Mouse (Mus musculus) embryonic stem cell, embryonic (primary cell): ENCODE data around the gene Nr2c1.

ENCODE experiments used
- CTCF ChIA-PET, 4 experiments: fragments of 300-600 bp in 2 of 4; fragments of 350-600 bp in 2 of 4; sonication (Branson Sonifier 250); formaldehyde crosslinking; loops; one replicate each; lab custom pipeline; 2022; ENCODE audit warnings: inconsistent platforms in 2 of 4; lab: Charles Lee
- POLR2A ChIA-PET, 4 experiments: fragments of 300-600 bp in 2 of 4; fragments of 350-600 bp in 2 of 4; sonication (Branson Sonifier 250); formaldehyde crosslinking; loops; one replicate each; lab custom pipeline; 2022; ENCODE audit warnings: antibody characterized with exemption in 4 of 4, inconsistent platforms in 1 of 4; lab: Charles Lee

Nr2c1 gene

DNA sequence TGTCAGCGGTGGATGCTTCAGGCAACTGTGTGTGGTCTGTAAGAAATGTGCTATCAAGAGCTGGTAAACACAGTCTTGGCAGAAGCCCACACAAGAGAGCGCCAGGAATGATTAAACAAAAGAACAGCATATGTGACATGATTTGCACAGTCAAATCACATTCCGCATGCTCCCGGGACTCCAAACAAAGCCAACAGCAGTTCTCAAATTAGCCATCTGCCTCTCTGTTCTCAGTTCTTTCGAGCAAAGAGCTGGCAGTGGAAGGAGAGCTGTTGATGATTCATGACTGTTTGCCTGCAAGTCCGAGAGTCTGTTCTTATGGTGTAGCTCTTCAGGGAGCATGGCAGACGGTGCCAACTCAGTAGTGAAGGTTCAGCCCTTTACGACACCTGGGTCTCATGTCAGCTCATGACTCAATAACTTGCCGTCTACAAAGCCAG, 18.1 kb upstream of the Nr2c1 start:
- ChIA-PET CTCF (no interaction called here), POLR2A (interaction anchor here in 1 of 4 experiments (0.5 kb wide), 1 partner anchor 97 kb away, joined by 3 read pairs; no protein-coding TSS in a partner anchor)

DNA sequence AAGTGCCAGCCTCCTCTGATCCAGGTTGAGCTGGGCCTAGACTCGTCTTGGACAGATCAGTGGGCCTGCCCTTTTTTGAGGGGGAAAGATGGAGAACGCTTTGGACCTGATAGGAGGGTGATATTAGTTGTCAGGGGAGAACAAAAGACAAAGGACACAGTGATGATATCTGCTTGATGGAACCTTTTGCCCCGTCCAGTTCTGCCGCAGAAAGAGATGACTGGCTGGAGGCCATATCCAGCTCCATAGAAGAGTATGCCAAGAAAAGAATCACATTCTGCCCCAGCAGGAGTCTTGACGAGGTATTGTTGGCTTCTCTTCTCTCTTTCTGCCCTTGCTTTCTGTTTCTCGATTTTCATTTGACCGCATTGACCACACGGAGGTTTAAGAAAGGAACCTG, 14.7 kb upstream of the Nr2c1 start:
- POLR2A ChIA-PET: interaction anchor here in 1 of 4 experiments (1.5 to 1.6 kb wide), 2 partner anchors 15 to 29 kb away, joined by 3 read pairs; partner anchors contain the start of gene Nr2c1

DNA sequence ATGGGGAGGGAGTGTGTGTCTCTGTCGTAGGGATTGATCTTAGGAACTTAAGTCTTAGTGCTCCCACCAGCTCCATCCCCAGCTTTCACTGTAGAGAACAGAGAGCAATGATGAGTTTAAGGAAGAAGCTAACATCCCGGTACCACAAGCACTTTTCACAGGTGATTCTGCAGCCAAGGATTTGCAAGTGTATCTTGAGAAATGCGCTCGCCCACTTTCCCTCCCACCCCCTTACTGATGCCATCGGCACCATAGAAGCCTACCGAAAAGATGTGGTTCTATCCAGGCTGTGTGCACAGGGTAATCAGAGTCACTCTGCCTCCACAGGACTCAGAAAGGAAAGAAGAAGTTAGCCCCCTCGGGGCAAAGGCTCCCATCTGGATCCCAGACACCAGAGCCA, 14.1 kb upstream of the Nr2c1 start:
- POLR2A ChIA-PET: interaction anchor here in 1 of 4 experiments (1.0 to 1.6 kb wide), 3 partner anchors 15 to 144 kb away, joined by 3 read pairs; partner anchors contain the start of gene Nr2c1
- CTCF ChIA-PET: no interaction called here

More for the DNA sequence above, 14.7 kb upstream of the Nr2c1 start:
- CTCF ChIA-PET: no interaction called here

DNA sequence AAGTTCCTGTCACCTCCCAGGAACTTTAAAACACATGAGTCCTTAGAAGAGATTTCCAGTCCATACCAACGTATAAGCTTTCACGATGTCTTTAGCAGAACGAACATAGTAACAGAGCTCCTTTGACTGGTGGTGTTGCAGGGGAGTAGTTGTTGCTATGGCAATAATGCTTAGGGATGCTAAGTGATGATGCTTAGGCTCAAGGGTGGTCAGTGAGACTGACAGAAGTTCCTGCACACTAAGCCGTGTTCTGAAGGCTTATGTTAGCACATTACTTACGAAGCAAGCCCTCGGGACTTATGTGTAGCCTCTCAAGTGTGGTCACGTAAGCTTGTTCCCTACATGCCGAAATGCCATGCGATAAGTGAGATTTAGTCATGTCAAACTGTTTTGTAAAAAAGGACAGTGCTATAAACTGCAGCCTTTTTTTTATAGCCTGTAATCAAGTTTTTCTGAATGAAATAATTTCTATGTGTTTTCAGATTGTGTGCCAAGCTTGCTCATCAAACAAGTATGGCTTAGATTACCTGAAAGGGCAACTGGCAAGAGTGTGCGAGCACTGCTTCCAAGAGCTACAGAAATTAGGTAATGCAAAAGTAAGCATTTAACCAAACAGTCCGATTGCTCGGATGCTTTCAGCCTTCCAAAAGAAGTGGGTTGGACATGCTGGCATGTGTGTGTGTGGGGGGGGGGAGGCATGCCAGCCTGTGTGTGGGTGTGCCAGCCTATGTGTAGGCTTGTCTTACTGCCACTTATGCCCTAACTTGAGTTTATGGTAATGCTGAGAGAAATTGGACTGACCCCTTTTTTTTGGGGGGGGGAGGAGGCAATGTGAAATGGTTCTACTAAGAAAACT, 13.1 kb upstream of the Nr2c1 start:
- ChIA-PET POLR2A (interaction anchor here in 1 of 4 experiments (0.6 to 1.6 kb wide), 5 partner anchors 13 to 715 kb away, joined by 3 read pairs; partner anchors contain the start of gene Nr2c1), CTCF (interaction anchor here in 1 of 4 experiments (0.6 to 0.7 kb wide), 2 partner anchors 11 to 261 kb away, joined by 3 to 15 read pairs; no protein-coding TSS in a partner anchor)

DNA sequence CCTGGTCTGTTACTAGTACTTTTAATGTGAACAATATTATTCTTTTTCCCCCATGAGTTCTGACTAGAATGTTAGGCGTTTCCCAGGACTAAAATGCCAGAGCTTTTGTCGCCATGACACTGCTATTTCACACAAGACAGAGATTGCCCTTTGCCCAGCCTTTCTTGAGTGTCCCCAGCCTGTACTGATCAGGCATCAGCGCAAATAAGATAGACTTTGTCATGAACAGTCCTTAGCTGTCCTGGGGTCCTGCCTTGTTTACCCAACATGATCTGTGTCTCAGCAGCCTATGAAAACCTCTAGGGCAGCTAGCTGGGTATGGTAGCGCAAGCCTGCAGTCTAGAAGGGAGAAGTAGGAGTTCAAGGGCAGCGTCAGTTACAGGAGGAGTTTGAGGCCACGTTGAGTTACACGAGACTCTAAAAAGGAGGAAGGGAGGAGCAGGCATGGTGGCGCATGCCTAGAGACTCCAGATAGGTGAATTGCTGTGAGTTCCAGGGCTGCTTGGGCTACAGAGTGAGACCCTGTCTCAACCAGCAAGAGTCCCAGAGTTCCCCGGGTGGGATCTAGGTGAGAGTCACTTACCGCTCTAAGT, 8.8 kb upstream of the Nr2c1 start:
- ChIA-PET POLR2A (no interaction called here), CTCF (no interaction called here)

DNA sequence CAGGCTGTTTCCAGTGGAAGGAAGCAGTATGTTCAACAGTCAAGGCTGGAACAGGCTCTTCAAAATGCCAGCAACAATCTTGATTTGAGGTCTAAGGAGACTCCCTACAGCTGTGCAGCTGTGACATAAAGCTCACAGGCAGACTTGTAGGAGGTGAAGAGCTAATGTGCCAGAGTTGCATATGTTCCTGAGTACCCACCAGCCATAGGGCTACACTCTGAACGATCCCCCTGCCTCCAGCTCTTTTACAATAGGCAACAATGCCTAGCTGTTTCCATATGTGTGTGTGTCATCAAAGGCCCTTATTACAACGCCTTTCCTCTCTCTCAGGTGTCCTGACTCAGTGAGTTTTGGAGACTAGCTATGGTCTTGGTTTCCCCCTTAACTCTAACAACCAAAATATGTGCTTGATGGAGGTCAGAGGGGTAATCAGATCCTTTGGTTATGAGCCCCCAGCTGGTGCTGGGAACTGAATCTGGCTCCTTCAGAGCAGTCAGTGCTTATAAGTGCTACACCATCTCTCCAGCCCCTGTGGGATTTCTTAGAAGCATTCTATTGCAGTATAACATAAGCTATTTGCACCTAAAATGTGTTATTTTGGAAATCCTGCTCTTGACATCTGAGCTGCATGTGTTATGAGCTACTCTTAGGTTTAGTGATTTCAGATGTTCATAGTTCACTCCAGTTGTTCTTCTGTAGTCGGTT, 7.4 kb upstream of the Nr2c1 start:
- ChIA-PET CTCF (no interaction called here), POLR2A (interaction anchor here in 2 of 4 experiments (0.6 to 1.0 kb wide), 2 partner anchors 24 to 105 kb away, joined by 3 read pairs; no protein-coding TSS in a partner anchor)

DNA sequence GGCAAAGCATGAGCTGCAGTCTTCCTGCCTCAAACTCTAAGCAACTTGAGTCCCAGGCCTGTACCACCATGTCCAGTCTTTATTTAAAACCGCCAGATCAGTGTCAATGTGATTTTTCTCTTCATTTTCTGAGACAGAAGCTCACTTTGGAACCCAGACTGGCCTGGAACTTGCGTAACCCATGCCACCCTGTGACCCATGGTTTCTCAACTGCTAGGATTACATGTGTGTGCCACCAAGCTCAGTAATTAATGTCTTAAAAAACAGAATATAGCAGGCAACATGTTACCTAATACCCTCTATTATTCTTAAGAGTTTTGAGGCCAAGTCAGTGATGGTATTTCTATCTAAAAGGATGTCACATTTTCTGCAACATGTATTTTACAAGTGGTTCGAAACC, 5.4 kb upstream of the Nr2c1 start:
- CTCF ChIA-PET: interaction anchor here in 1 of 4 experiments (0.6 kb wide), 1 partner anchor 299 kb away, joined by 5 read pairs; no protein-coding TSS in a partner anchor
- POLR2A ChIA-PET: interaction anchor here in 1 of 4 experiments (0.7 to 1.7 kb wide), 3 partner anchors 10 to 51 kb away, joined by 4 read pairs; no protein-coding TSS in a partner anchor

DNA sequence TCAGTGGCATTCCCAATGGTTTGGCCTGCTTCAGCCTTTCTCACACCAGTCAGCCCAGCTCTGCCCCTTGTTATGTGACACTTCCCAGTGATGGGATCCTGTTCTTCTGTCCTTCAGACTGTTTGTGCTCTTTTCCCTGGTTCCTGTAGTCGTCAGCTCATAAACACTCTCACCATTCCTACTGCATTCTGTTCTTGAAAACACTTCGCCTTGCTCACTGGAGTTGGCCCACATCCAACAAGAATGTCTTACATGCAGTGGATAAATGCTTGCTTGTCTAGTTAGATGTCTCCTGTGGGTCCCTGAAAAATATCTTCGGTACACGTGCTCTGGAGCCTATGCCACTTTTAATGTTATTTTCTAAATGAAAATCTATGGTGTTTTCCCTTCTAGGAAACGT, 3.2 kb upstream of the Nr2c1 start:
- CTCF ChIA-PET: interaction anchor here in 1 of 4 experiments (0.5 kb wide), 1 partner anchor 76 kb away, joined by 3 read pairs; no protein-coding TSS in a partner anchor
- POLR2A ChIA-PET: no interaction called here

DNA sequence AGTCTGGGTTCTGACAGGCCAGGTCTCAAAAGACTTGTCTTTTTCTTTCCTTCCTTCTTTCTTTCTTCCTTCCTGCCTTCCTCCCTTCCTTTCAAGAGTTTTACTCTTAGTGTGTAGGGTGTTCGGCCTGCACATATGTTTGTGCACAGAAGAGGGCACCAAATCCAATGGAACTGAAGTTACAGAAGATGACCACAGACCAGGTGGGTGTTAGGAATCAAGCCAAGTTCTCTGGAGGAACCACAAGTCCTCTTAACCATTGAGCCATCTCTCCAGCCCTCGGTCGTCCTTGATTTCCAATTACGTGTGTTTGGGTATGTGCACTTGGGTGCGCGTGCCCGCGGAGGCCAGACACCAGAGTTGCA, 450 bp upstream of the Nr2c1 start:
- ChIA-PET CTCF (interaction anchor here (0.5 to 1.5 kb wide), 9 partner anchors 11 to 1418 kb away, joined by 3 to 5 read pairs (median 4); partner anchors contain the start of gene Ndufa12 (in 1 of the 4)), POLR2A (interaction anchor here in 2 of 4 experiments (0.6 to 1.5 kb wide), 6 partner anchors 10 to 328 kb away, joined by 3 to 6 read pairs (median 4); no protein-coding TSS in a partner anchor)

DNA sequence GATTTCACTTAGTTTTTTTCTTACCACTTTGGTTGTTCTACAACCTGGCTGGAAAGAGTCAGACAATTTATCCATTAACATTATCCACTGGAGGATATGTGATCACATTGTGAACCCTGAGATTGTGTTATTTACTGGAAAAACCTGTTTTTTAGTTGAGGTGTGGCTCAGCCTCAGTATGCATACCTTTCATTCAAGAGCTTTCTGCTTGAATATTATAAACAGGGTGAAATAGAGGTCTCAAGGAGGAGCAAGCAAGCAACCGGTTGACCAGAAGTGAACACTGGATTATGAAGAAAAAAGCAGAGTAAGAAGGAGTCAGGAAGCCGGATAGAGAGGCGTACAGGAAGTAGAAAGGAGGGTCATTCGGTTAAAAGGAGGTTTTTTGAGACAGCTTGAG, 3.7 kb downstream of the Nr2c1 start:
- ChIA-PET POLR2A (interaction anchor here in 2 of 4 experiments (0.6 to 1.8 kb wide), 3 partner anchors 9 to 230 kb away, joined by 3 to 5 read pairs (median 4); partner anchors contain the start of gene Ndufa12 (in 1 of the 2)), CTCF (interaction anchor here in 1 of 4 experiments (1.4 kb wide), 1 partner anchor 27 kb away, joined by 3 read pairs; no protein-coding TSS in a partner anchor)

DNA sequence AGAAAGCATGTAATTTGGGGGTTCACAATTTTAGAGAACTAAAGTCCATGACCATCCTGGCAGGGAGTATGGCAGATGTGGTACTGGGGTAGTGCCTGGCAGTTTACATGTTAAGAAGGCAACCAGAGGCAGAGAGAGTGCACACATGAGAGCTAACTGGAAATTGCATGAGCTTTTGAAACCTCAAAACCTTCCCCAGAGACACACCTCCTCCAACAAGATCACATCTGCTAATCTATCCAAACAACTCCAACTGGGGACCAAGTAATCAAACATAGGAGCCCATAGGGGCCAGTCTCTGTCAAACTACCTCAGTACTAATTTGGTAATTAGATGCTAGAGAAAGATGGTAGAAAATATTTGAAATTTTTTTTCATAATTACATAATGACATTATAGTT, 6.0 kb downstream of the Nr2c1 start:
- POLR2A ChIA-PET: no interaction called here
- CTCF ChIA-PET: no interaction called here

DNA sequence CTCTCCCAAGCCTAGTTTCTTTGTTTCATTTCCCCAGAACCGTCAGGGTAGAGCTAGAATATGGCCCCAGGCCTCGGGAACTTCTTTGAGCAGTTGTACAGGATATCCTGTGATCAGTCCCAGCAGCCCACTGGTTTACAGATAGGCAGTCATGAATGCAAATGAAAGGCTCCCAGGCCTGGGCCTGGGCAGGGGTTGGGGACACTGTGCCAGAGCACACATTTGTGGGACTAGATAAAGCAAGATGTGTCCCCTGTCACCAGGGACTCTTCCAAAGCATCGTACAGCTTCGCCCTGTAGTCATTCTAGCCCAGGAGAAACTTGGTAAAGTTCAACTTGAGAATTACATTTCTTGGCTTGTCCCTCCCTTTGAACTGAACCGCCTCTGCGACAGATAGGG, 11.1 kb downstream of the Nr2c1 start:
- ChIA-PET POLR2A (interaction anchor here in 1 of 4 experiments (0.9 to 1.9 kb wide), 3 partner anchors 11 to 54 kb away, joined by 3 to 6 read pairs (median 3); partner anchors contain the start of genes Ndufa12 and Nr2c1), CTCF (interaction anchor here in 1 of 4 experiments (0.8 kb wide), 1 partner anchor 9 kb away, joined by 3 read pairs; no protein-coding TSS in a partner anchor)

DNA sequence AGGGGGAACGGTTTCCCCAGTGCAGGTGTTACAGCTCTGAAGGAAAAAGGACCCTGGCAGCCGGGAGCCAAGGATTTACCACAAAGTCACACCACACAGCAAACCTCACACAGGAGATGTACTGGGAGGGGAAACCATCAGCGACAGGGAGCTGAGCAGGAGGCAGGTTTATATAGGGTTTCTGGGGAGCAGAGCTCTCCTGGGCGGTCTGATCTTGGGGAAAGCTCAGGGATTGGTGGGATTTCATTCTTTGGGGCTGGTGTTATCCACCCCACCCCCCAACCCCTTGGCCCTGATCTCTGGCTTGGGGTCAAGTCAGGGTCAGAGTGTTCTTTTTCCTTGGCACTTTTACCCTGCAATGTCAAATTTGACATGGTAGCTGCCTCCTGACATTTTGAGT, 11.6 kb downstream of the Nr2c1 start:
- ChIA-PET POLR2A (interaction anchor here in 1 of 4 experiments (0.9 to 1.9 kb wide), 3 partner anchors 12 to 54 kb away, joined by 3 to 6 read pairs (median 3); partner anchors contain the start of genes Ndufa12 and Nr2c1), CTCF (interaction anchor here in 1 of 4 experiments (0.8 kb wide), 1 partner anchor 9 kb away, joined by 3 read pairs; no protein-coding TSS in a partner anchor)

DNA sequence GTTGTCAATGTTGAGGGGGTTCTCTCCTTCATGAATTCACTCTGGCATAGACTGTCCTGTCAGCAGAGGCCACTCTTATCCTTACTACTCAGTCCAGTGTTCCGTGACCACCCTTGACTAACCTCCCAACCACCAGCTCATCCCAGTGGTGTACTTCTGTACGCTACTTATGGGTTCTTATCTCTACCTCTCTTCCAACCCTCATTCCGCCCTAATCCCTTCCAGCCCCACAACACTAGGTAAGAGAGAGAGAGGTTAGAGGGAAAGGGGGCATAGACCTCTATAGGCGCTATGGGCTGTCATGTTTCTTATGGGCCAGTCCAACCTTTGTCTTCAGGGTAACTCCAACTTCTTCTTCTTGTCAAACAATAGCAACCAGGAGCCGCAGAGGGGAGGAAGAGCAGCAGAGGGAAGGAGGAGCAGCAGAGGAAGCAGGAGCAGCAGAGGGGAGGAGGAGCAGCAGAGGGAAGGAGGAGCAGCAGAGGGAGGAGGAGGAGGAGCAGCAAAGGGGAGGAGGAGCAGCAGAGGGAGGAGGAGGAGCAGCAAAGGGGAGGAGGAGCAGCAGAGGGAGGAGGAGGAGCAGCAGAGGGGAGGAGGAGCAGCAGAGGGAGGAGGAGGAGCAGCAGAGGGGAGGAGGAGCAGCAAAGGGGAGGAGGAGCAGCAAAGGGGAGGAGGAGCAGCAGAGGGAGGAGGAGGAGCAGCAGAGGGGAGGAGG, 13.4 kb downstream of the Nr2c1 start:
- ChIA-PET POLR2A (interaction anchor here in 2 of 4 experiments (0.6 to 1.0 kb wide), 2 partner anchors 13 to 456 kb away, joined by 3 read pairs; partner anchors contain the start of gene Nr2c1 (in 1 of the 2)), CTCF (interaction anchor here in 2 of 4 experiments (0.7 to 1.0 kb wide), 2 partner anchors 38 to 49 kb away, joined by 3 read pairs; no protein-coding TSS in a partner anchor)

DNA sequence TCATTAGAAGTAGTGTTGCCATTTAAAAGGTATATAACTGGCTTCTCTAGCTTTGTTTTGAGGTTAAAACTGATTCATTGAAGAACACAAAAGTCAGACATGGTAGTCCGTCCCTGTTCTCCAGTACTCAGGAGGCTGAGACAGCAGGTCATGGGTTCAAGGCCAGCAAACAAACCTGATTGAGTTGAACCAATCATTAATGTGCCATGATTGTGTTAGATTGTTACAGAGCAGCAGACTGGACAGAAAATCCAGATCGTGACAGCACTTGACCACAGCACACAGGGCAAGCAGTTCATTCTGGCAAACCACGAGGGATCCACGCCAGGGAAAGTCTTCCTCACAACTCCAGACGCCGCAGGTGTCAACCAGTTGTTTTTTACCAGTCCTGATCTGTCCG, 14.2 kb downstream of the Nr2c1 start:
- POLR2A ChIA-PET: interaction anchor here in 2 of 4 experiments (0.7 to 1.2 kb wide), 3 partner anchors 28 to 1043 kb away, joined by 3 to 4 read pairs (median 4); no protein-coding TSS in a partner anchor
- CTCF ChIA-PET: no interaction called here

DNA sequence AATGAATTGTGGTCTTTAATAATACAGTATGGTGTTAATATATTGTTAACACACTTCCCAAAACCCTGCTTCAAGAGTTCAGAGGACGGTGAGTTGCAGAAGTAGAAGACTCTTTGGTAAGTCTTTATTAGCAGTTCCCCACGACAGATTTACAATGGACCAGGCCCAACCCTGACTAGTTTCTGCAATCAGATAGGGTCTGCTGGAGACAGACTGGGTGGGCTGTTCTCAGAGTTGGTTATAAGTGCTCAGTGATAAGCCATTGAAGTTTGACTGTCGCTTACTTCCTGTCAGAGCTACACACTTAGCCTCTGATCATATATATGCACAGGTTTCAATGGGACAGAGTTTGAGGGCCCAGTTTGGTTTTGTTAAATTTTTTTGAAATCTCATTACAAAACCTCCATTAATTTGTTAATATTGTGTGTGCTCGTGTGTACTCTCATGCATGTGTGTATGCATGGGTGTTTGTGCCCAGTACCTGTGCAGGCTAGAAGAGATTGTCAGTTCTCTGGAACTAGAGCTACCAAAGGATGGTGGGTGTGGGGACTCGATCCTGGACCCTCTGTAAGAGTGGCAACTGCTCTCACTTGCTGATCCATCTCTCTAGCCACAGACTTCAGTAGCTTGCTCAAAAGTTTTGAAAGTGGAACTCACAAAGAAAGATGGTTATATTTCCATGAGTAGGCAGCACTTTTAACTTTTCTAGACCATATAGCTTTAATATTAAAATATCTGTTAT, 16.5 kb downstream of the Nr2c1 start:
- ChIA-PET POLR2A (interaction anchor here in 1 of 4 experiments (1.7 kb wide), 1 partner anchor 34 kb away, joined by 4 read pairs; the partner anchor contains the start of gene Ndufa12), CTCF (interaction anchor here in 1 of 4 experiments (0.5 kb wide), 1 partner anchor 105 kb away, joined by 3 read pairs; no protein-coding TSS in a partner anchor)
